Mouse (Mus musculus) ES-CJ7 (cell line): ENCODE measurements around the gene Abcg4.

ENCODE experiments used
- DNase-seq: peaks from one replicate; pipeline ENCODE4 v3.0.0; 2011; ENCODE audit warnings: low read depth, low spot score

Gene Abcg4

GRCm38 (mm10) chr9:44240399-44240798, 48.0 kb downstream of the Abcg4 start, which contains the start of gene Ccdc153:
TSS of gene Ccdc153 (plus strand) at chr9:44240676.
- DNase-seq, result no peak

- DNase-seq, result peak; percentile 45
Measured at GRCm38 (mm10) chr9:44239447-44239846, 49.0 kb downstream of the Abcg4 start.

- no peak for DNase-seq
Measured at GRCm38 (mm10) chr9:44238501-44239190, 49.8 kb downstream of the Abcg4 start.

GRCm38 (mm10) chr9:44237128-44237527, 51.3 kb downstream of the Abcg4 start:
- DNase-seq, result no peak

GRCm38 (mm10) chr9:44236601-44237000, 51.8 kb downstream of the Abcg4 start:
- DNase-seq, result no peak

GRCm38 (mm10) chr9:44234479-44235427, 53.7 kb downstream of the Abcg4 start:
- DNase-seq, result peak; percentile 69

- DNase-seq, result peak; percentile 97
Measured at GRCm38 (mm10) chr9:44233802-44234478, 54.5 kb downstream of the Abcg4 start, which contains the start of gene Cbl. TSS of gene Cbl (minus strand) at chr9:44234049.

GRCm38 (mm10) chr9:44233021-44233801, 55.2 kb downstream of the Abcg4 start:
- DNase-seq, result peak; percentile 72

- no peak for DNase-seq
Measured at GRCm38 (mm10) chr9:44231609-44232008, 56.8 kb downstream of the Abcg4 start.

- no peak for DNase-seq
Measured at GRCm38 (mm10) chr9:44225993-44226392, 62.4 kb downstream of the Abcg4 start.
